In the genomic region with DNA sequence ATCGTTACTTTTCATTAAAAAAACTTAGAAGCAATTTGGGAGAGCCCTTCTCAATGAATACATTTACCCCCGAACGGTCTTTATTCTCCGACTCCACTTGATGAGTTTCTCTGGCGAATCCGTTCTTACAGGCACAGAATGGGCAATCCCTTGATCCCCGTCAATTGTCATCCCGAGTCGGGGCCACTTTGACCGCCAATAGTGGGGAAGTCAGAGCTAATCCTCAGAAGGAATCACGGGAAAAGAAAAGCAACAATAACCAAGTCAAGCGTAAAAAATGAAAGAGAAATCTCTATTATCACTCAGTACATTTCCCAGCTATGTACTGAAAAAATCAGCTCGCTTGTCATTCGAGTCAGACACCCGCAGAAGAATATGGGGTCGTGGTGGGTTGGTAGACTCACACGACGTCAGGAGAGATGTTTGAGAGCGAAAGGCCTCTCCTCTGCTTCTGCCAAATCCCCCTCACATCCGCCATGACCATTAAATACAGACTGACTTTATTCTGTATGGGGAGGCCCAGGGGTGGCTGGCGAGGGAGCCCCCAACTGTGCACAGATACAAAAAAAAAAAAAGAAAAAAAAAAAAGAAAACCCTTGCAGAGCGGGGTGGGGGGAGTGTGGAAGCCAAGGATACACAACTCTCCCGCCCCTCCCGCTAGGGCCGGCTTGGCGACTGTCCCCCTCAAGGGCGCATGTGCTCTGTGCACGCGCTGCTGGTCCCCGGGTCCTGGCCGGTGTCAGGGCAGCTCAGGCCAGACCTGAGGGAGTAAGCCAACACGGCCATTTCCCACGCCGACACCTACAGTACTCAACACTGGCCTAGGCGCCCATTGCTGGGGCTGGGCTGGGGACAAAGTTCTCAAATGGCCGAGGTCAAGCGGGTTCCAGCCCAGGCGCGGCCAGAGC, we compare ENCODE assay signal across 8 mouse cellular contexts. TPM values are rescaled to one million over a fixed set of nuclear protein-coding genes. Genes with fewer than 3 reads are reported as not detected.
DNase-seq lines count a peak whose midpoint lies in the region; ATAC-seq and TF ChIP-seq lines count a peak whose summit lies in the region.

No protein-coding gene starts in this region.

- no peak overlapping the region for H3K27ac ChIP-seq in embryonic fibroblast, embryonic 13.5 days (ENCODE audit: insufficient read depth, low read length)
- no peak overlapping the region for H3K27ac ChIP-seq in intestine, embryonic 15.5 days
- H3K27ac ChIP-seq in midbrain, embryonic 10.5 days (replicated peaks): peak overlapping the region; percentile 88

- 2% methylated on average over 39 of the region's 39 CpGs for WGBS in intestine, embryonic 15.5 days
- under 1% methylated on average over 39 of the region's 39 CpGs for whole genome bisulfite sequencing in midbrain, embryonic 10.5 days

- no peaks in the 10 kb centered on the region for H3K9me3 ChIP-seq in intestine, embryonic 15.5 days
- H3K9me3 ChIP-seq in midbrain, embryonic 10.5 days (replicated peaks): no peaks in the 10 kb centered on the region

- no peaks in the 10 kb centered on the region for H3K4me1 ChIP-seq in embryonic fibroblast, embryonic 13.5 days (ENCODE audit: control insufficient read depth, insufficient read depth, low read length)
- peaks cover 17% of the 10 kb centered on the region for H3K4me1 ChIP-seq in intestine, embryonic 15.5 days (replicated peaks)
- peaks cover 86% of the 10 kb centered on the region for H3K4me1 ChIP-seq in midbrain, embryonic 10.5 days

- H3K36me3 ChIP-seq in intestine, embryonic 15.5 days: no peaks in the 10 kb centered on the region
- no peaks in the 10 kb centered on the region for H3K36me3 ChIP-seq in midbrain, embryonic 10.5 days

- peak; percentile 38 for DNase-seq in adrenal gland, adult 2 months
- no peak for DNase-seq in adrenal gland, postnatal 4 days (ENCODE audit: low spot score in 2 of 2)
- peak; percentile 62 for DNase-seq in A20 (ENCODE audit: low read depth, low spot score)
- DNase-seq in midbrain, embryonic 10.5 days (ENCODE audit: low spot score): peak; percentile 82
- DNase-seq in urinary bladder, postnatal 10 days (ENCODE audit: low spot score): no peak
- DNase-seq in thymus, adult 18-20 months: no peak

- peak overlapping the region; percentile 73 for H3K4me2 ChIP-seq in intestine, embryonic 15.5 days (replicated peaks)

- H3K9ac ChIP-seq in intestine, embryonic 15.5 days: peak overlapping the region; percentile 17; the same call in 1 of the 2 replicates

- peak overlapping the region; percentile 34 for H3K4me3 ChIP-seq in embryonic fibroblast, embryonic 13.5 days (ENCODE audit: insufficient read depth, low read length)
- H3K4me3 ChIP-seq in intestine, embryonic 15.5 days (replicated peaks): peak overlapping the region; percentile 41
- H3K4me3 ChIP-seq in midbrain, embryonic 10.5 days: peak overlapping the region; percentile 53

- H3K27me3 ChIP-seq in intestine, embryonic 15.5 days (replicated peaks): peaks cover 92% of the 10 kb centered on the region
- H3K27me3 ChIP-seq in midbrain, embryonic 10.5 days (ENCODE audit: low read depth, poor library complexity, severe bottlenecking): peaks cover 100% of the 10 kb centered on the region

- TF ChIP-seq CTCF in embryonic fibroblast, embryonic 13.5 days (IDR thresholded peaks at IDR 0.05; ENCODE audit: borderline replicate concordance, insufficient read depth, low read length): no peak

- TF ChIP-seq POLR2A in embryonic fibroblast, embryonic 13.5 days (IDR thresholded peaks at IDR 0.05; ENCODE audit: low read depth, low read length): no peak

- no peak for ATAC-seq in intestine, embryonic 15.5 days

RNA-seq across cellular contexts. Expression of a gene that starts 49.1 kb away (rescaled TPM):
- total RNA-seq in adrenal gland, adult 2 months (2021): 10 to 100 TPM; 22.9 to 34.0 TPM
- 29.7 and 33.0 TPM in 2 replicates for polyA plus RNA-seq in adrenal gland, adult 2 months (2012; rRNA removed)
- 10 to 100 TPM; 24.8 to 27.3 TPM for total RNA-seq in adrenal gland, postnatal 4 days (2021)
- polyA plus RNA-seq in embryonic fibroblast, embryonic 13.5 days (2011; ENCODE audit: insufficient read length, low read depth, missing spikeins): 22.5 and 25.1 TPM in 2 replicates
- polyA plus RNA-seq in intestine, embryonic 15.5 days (2015; fragmentation: Nextera tagmentation; extraction: Ambion mirVana): 14.5 and 16.3 TPM in 2 replicates
- 22.8 and 26.7 TPM in 2 replicates for polyA plus RNA-seq in midbrain, embryonic 10.5 days (2016; fragmentation: Nextera tagmentation; extraction: Ambion mirVana)

RNA-seq across cellular contexts. Expression of a gene that starts 49.3 kb away (rescaled TPM):
- total RNA-seq in adrenal gland, adult 2 months (2021): not detected
- not detected in 2 replicates for polyA plus RNA-seq in adrenal gland, adult 2 months (2012; rRNA removed)
- total RNA-seq in adrenal gland, postnatal 4 days (2021): not detected
- polyA plus RNA-seq in embryonic fibroblast, embryonic 13.5 days (2011; ENCODE audit: insufficient read length, low read depth, missing spikeins): not detected in 2 replicates
- 0.05 TPM in 1 of 2 replicates, not detected in the other for polyA plus RNA-seq in intestine, embryonic 15.5 days (2015; fragmentation: Nextera tagmentation; extraction: Ambion mirVana)
- polyA plus RNA-seq in midbrain, embryonic 10.5 days (2016; fragmentation: Nextera tagmentation; extraction: Ambion mirVana): 25.3 and 26.3 TPM in 2 replicates

Comparison
In these comparisons a context has a peak if more than half of its experiments do, and no peak if none do; other contexts are left out.
1. DNase-seq: peak in adrenal gland, adult 2 months (single experiment), A20 (single experiment) and midbrain, embryonic 10.5 days (single experiment); none in adrenal gland, postnatal 4 days (0 of 2), urinary bladder, postnatal 10 days (single experiment) and thymus, adult 18-20 months (0 of 2).
2. RNA of a gene that starts 49.3 kb away (polyA plus RNA-seq): 25.3 to 26.3 TPM in midbrain, embryonic 10.5 days; 0.05 TPM in intestine, embryonic 15.5 days, not detected in adrenal gland, adult 2 months and not detected in embryonic fibroblast, embryonic 13.5 days; every median in the first group is over 10 times any median in the second.
3. Peak in every context shown above with its lines, with median percentiles within 50 percentile points of each other: H3K4me3 ChIP-seq.